Mouse (Mus musculus) lung, embryonic 14.5 days (tissue): Measurements from ENCODE around the gene Mid1. TPM values are rescaled to one million over a fixed set of nuclear protein-coding genes. Genes with fewer than 3 reads are reported as not detected.

Experiments
- ATAC-seq: fragments of 200-750 bp; cut with Nextera tagmentation; 2 replicates; pipeline ENCODE4 v1.8.0; 2017; ENCODE audit warnings: mild to moderate bottlenecking, moderate TSS enrichment, moderate library complexity; ENCODE audit not compliant: insufficient read depth
- DNase-seq: peaks from one replicate; pipeline ENCODE4 v3.0.0-alpha.2; 2015
- H3K27ac ChIP-seq: fragments of 300-500 bp; sonication (generic); 2 replicates; pipeline ENCODE4 v1.5.1; 2014; ENCODE audit warnings: low read depth, mild to moderate bottlenecking, moderate library complexity
- H3K27me3 ChIP-seq: fragments of 300-500 bp; sonication (generic); 2 replicates; pipeline ENCODE4 v1.6.1; 2014; ENCODE audit warnings: low read length, control low read depth; ENCODE audit not compliant: insufficient read depth
- H3K36me3 ChIP-seq: fragments of 300-500 bp; sonication (generic); 2 replicates; pipeline ENCODE4 v1.6.1; 2014; ENCODE audit warnings: control low read depth; ENCODE audit not compliant: insufficient read depth
- H3K4me1 ChIP-seq: fragments of 300-500 bp; sonication (generic); 2 replicates; pipeline ENCODE4 v1.6.1; 2014; ENCODE audit warnings: antibody characterized with exemption, control low read depth; ENCODE audit not compliant: insufficient read depth
- H3K4me2 ChIP-seq: fragments of 300-500 bp; sonication (generic); 2 replicates; pipeline ENCODE4 v1.6.1; 2014; ENCODE audit warnings: mild to moderate bottlenecking
- H3K4me3 ChIP-seq: fragments of 300-500 bp; sonication (generic); 2 replicates; pipeline ENCODE4 v1.5.1; 2014; ENCODE audit warnings: low read depth, low read length
- H3K9ac ChIP-seq: fragments of 300-500 bp; sonication (generic); 2 replicates; pipeline ENCODE4 v1.6.1; 2014
- H3K9me3 ChIP-seq: fragments of 300-500 bp; sonication (generic); 2 replicates; pipeline ENCODE4 v1.6.1; 2016; ENCODE audit warnings: low read depth, low read length, control low read depth
- CTCF ChIP-seq: IDR thresholded peaks from 2 replicates; pipeline ENCODE4 v1.5.1; 2016; ENCODE audit warnings: antibody characterized with exemption, low read depth
- WGBS: fragments of 180-500 bp; shearing (Covaris S2); extraction: QIAGEN DNeasy Blood & Tissue Kit; methylation state at CpG from one replicate; pipeline ENCODE4 v1.1.7; 2014; 5-methylcytosine and 5-hydroxymethylcytosine counted together
- polyA plus RNA-seq: library from polyadenylated mRNA; unstranded; fragments of >200 nt; fragmentation: Nextera tagmentation; extraction: Ambion mirVana; gene quantifications from 2 replicates; pipeline ENCODE4 v1.2.1, GENCODE M21; 2014

Mid1 gene
- polyA plus RNA-seq, 1 experiment from 2014 or later: 9.5 TPM

DNA sequence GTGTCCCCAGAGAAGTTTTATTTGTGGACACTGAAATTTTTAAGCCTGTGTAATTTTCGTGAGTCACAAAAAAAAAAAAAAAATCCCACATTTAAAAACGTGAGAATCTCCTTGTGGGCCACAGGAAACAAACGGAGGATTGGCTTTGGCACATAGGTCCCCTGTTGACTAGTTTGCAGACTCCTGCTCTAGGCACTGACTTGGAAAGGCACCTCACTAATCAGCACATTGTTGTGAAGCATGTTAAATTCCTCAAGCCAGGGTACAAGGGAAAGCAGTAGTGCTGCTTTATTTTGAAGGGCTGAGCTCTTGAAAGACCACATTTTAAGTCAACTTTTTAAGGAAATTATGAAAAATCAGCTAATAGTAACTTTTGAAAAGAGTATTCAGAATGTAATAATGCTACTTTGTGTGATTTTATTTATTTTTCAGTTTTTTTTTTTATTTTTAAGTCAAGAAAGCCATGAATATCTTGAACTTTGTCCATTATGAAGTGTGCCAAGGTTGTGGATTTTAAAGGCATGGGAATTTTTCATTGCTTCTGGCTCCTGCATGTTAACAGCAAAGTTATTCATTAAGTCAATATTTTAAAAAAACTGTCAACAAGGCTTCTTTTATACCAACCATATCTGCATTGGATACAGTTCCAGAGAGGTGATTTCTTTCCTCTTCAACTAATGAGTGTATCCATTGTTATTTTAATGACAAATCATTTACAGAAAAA, 214.4 kb downstream of the Mid1 start:
- no peak for ATAC-seq
- TF ChIP-seq CTCF: no peak
- no peaks in the 10 kb centered on the region for H3K36me3 ChIP-seq
- no peak overlapping the region for H3K9ac ChIP-seq
- DNase-seq: no peak
- no peaks in the 10 kb centered on the region for H3K4me1 ChIP-seq
- no peaks in the 10 kb centered on the region for H3K9me3 ChIP-seq
- no peak overlapping the region for H3K4me2 ChIP-seq
- H3K4me3 ChIP-seq: no peak overlapping the region
- H3K27ac ChIP-seq: no peak overlapping the region
- WGBS: 27% methylated on average over 3 of the region's 3 CpGs
- H3K27me3 ChIP-seq: no peaks in the 10 kb centered on the region

DNA sequence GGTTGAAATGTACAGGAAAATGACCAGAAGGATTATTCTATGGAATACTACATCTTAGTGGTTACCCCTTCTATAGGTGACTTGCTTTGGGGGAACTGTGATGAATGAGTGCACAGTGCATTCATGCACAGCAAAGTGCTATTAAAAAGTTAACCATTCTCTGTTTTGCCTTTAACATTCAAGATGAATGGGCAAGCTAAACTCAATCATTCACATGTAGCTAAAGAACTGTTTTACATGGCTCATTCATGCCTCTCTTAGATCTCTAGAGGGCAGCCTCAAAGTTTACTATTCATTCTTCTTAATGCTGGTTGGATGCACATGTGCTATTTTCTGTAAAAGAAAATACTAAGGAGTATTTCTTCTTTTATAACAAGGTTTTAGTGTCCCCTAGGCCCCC, 217.9 kb downstream of the Mid1 start:
- Histone ChIP-seq H3K27me3 (no peaks in the 10 kb centered on the region), H3K4me2 (no peak overlapping the region), H3K4me1 (0 out of 2 replicates have a peak, but pooled peaks cover 2% of the 10 kb centered on the region), H3K4me3 (no peak overlapping the region), H3K9me3 (no peaks in the 10 kb centered on the region), H3K27ac (no peak overlapping the region), H3K36me3 (no peaks in the 10 kb centered on the region), H3K9ac (no peak overlapping the region)
- DNase-seq (no peak), ATAC-seq (no peak)
- TF ChIP-seq CTCF: no peak

DNA sequence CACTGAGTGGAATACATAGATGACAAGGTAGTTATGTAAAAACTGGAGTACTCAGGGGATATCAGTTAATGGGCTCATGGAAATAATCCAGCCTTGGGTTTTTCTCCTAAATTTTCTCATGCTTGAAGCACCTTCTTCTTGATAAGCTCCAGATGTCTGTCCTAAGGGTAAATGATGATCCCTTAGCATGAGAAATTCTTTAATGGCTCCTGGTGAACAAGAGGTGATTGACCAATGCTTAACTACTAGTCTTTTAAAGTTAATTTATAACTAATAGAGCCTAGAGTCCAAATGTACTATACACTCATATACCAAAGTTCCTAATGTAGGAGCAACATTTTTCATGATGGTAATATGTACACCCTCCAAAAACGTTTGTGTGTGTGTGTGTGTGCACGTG, 218.7 kb downstream of the Mid1 start:
- Histone ChIP-seq H3K27me3 (peaks cover 3% of the 10 kb centered on the region; the same call in 1 of the 2 replicates), H3K4me2 (no peak overlapping the region), H3K36me3 (no peaks in the 10 kb centered on the region), H3K4me3 (no peak overlapping the region), H3K4me1 (0 out of 2 replicates have a peak, but pooled peaks cover 2% of the 10 kb centered on the region), H3K9me3 (no peaks in the 10 kb centered on the region), H3K27ac (no peak overlapping the region), H3K9ac (no peak overlapping the region)
- ATAC-seq: no peak
- DNase-seq: no peak
- 59% methylated on average over 2 of the region's 2 CpGs for WGBS
- no peak for TF ChIP-seq CTCF

DNA sequence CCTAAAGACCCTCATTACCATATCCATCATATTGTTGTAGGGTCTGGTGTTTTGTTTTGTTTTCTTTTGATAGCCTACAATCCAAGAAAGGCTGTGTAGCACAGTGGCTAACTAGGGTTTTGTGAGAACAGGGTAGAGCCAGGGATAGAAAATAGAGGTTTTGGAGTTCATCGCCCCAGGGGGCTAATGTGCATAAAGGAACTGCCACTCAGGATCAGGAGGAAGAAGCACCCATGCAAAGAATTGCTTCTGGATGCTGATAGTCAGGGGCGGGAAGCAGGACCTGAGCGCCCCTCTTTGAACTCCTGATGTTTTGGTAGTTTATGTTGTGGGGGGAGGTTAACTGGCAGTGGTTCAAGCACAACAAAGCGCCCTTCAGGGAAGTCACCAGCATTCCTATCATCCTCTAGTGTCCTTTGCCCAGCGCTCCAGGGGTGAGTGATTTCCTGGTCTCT, 221.1 kb downstream of the Mid1 start:
- WGBS: 19% methylated on average over 5 of the region's 5 CpGs
- Histone ChIP-seq H3K4me2 (no peak overlapping the region), H3K27ac (no peak overlapping the region), H3K9me3 (no peaks in the 10 kb centered on the region), H3K4me3 (no peak overlapping the region), H3K9ac (no peak overlapping the region), H3K4me1 (0 out of 2 replicates have a peak, but pooled peaks cover 2% of the 10 kb centered on the region), H3K27me3 (peaks cover 3% of the 10 kb centered on the region; the same call in 1 of the 2 replicates), H3K36me3 (no peaks in the 10 kb centered on the region)
- DNase-seq (peak; percentile 15), ATAC-seq (no peak)
- TF ChIP-seq CTCF: no peak

DNA sequence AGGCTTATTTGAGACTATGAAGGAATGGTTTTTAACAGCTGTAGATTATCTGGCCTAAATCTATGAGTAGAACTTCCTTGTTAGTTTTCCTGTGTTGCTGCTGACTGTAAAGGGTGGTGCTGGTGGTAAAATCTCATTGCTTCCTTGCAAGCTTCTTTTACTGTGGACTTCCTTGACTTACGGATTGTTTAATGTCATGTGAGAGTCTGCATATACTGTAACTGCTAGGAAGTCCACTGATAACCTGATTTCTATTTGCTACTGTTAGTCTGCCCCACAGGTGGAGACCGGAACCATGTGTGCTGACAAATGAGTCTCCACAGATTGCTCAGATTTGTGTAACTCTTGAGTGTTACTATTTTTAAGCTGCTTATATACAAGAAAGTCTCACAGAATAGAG, 224.9 kb downstream of the Mid1 start:
- WGBS: 75% methylated on average over 2 of the region's 2 CpGs

DNA sequence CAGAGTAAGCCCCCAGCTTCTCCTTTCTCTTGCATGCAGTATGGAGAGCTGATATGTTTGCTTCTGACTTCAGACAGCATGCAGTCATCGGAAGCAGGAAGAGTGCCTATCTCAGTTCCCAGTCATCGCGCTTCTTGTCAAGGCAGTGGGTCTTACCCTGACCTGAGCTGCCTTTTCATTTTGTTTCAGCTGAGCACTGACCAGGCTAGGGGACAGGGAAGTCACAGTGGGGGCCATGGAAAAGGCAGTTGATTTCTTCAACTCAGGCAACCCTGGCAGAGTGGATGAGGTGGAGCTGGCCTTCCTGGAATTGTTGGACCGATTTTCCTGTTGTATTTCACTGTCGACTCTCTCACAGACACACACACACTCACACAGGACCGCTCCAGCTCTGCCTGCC, 230.7 kb downstream of the Mid1 start:
- H3K27ac ChIP-seq: no peak overlapping the region
- H3K4me3 ChIP-seq: no peak overlapping the region
- H3K36me3 ChIP-seq: no peaks in the 10 kb centered on the region
- H3K9me3 ChIP-seq: no peaks in the 10 kb centered on the region
- 64% methylated on average over 6 of the region's 6 CpGs for WGBS
- H3K4me2 ChIP-seq: no peak overlapping the region
- no peak for TF ChIP-seq CTCF
- no peaks in the 10 kb centered on the region for H3K27me3 ChIP-seq
- no peak for ATAC-seq
- H3K9ac ChIP-seq: no peak overlapping the region
- no peak for DNase-seq
- no peaks in the 10 kb centered on the region for H3K4me1 ChIP-seq

More for the DNA sequence above, 224.9 kb downstream of the Mid1 start:
- Histone ChIP-seq H3K4me1 (0 out of 2 replicates have a peak, but pooled peaks cover 2% of the 10 kb centered on the region), H3K27me3 (peaks cover 3% of the 10 kb centered on the region; the same call in 1 of the 2 replicates), H3K4me2 (no peak overlapping the region), H3K27ac (no peak overlapping the region), H3K4me3 (no peak overlapping the region), H3K9me3 (no peaks in the 10 kb centered on the region), H3K9ac (no peak overlapping the region), H3K36me3 (no peaks in the 10 kb centered on the region)
- DNase-seq (no peak), ATAC-seq (no peak)
- no peak for TF ChIP-seq CTCF

DNA sequence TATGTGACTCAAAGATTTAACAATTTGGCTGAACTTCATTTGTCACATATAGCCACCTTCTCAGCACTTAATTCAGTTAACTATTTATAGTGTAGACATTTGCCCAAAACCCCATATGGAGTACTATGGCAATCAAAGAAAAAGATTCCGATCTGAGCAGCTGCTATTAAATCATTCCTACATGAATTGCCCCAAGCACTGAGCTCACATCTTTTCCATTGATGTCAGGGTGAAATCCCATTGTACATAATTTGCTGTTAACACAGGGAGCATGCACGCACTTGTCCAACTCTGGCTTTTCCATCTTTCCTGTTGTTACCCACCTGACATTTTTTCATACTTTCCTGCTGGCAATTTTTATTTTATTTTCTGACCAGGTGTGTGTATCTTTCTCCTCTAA, 237.5 kb downstream of the Mid1 start:
- DNase-seq: no peak
- H3K9me3 ChIP-seq: no peaks in the 10 kb centered on the region
- 77% methylated on average over 2 of the region's 2 CpGs for WGBS
- H3K36me3 ChIP-seq: no peaks in the 10 kb centered on the region
- no peak overlapping the region for H3K4me2 ChIP-seq
- no peak for ATAC-seq
- H3K4me1 ChIP-seq: no peaks in the 10 kb centered on the region
- TF ChIP-seq CTCF: no peak
- no peaks in the 10 kb centered on the region for H3K27me3 ChIP-seq
- H3K9ac ChIP-seq: no peak overlapping the region
- H3K4me3 ChIP-seq: no peak overlapping the region
- no peak overlapping the region for H3K27ac ChIP-seq
